Mouse (Mus musculus): ENCODE results near the gene Shisa6. TPM values are rescaled to one million over a fixed set of nuclear protein-coding genes. Genes with fewer than 3 reads are reported as not detected.
A peak's percentile ranks its signal among the peaks of the same experiment; 100 is the strongest.

Gene Shisa6
- polyA plus RNA-seq, 1 experiment from 2014 or later: 1.8 TPM

DNA sequence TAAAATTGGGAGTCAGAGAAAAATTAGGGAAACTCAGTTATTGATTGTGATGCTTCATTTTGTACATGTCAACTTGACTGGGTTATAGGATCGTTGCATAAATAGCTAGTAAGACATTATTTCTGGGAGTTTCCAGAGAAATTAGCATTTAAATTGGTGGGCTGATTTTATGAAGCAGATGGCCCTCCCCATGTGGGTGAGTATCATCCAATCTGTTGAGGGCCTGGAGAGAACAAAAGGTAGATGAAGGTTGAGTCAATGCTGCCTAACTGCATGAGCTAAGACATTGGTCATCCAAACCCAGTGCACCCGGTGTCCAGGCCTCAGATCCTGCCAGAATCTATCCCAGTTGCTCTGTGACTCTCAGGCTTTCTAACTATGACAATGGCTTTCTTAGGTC is 337.6 kb downstream of the Shisa6 start:
- Histone ChIP-seq H3K27me3 (no peaks in the 10 kb centered on the region), H3K27ac (replicated peaks) (peak overlapping the region; percentile 11; the same call in 1 of the 2 replicates), H3K4me3 (no peak overlapping the region), H3K4me1 (peaks cover 4% of the 10 kb centered on the region; the same call in 1 of the 2 replicates), H3K9ac (replicated peaks) (no peak overlapping the region), H3K4me2 (replicated peaks) (no peak overlapping the region), H3K9me3 (no peaks in the 10 kb centered on the region), H3K36me3 (no peaks in the 10 kb centered on the region)
- ATAC-seq (replicated peaks): no peak
- 65% methylated on average over 2 of the region's 2 CpGs for WGBS

DNA sequence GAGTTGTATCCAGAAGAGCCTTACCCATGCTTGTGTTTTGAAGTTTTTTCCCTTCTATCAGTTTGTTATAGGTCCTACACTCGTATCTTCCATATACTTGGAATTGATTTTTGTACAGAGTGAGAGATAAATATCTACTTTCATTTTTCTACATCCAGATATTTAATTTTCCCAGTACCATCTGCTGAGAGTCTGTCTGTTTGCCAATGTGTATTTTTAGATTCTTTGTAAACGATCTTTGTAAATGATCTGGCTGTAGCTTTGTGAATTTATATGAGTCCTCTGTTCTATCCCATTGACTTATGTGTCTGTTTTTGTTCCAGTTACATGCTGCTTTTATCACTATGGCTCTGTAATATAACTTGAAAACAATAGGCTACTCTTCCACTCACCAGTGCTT is 348.0 kb downstream of the Shisa6 start:
- H3K9me3 ChIP-seq: no peaks in the 10 kb centered on the region; the same call in 1 of the 2 replicates
- no peaks in the 10 kb centered on the region for H3K4me1 ChIP-seq
- H3K36me3 ChIP-seq: no peaks in the 10 kb centered on the region
- H3K4me2 ChIP-seq (replicated peaks): no peak overlapping the region
- no peaks in the 10 kb centered on the region for H3K27me3 ChIP-seq
- WGBS: 56% methylated on average over 2 of the region's 2 CpGs
- H3K27ac ChIP-seq (replicated peaks): no peak overlapping the region
- H3K4me3 ChIP-seq: no peak overlapping the region
- H3K9ac ChIP-seq (replicated peaks): no peak overlapping the region
- no peak for ATAC-seq (replicated peaks)

- Histone ChIP-seq H3K27ac (replicated peaks) (peak within 1 kb of the TSS; percentile 76), H3K36me3 (no peaks in the 10 kb centered on the region), H3K27me3 (no peaks in the 10 kb centered on the region), H3K9ac (replicated peaks) (peak within 1 kb of the TSS; percentile 56), H3K4me3 (peak within 1 kb of the TSS; percentile 61), H3K4me2 (replicated peaks) (peak within 1 kb of the TSS; percentile 83), H3K9me3 (no peaks in the 10 kb centered on the region), H3K4me1 (peaks cover 8% of the 10 kb centered on the region; the same call in 1 of the 2 replicates)
- ATAC-seq (replicated peaks): peak; percentile 99
- WGBS: under 1% methylated on average over 53 of the region's 53 CpGs
These were observed 357.7 kb downstream of the Shisa6 start, which contains the start of gene Dnah9 for GRCm38 (mm10) chr11:66167801-66168651. Gene Dnah9, minus strand, starts transcription at chr11:66168551.

- no peak for ATAC-seq (replicated peaks)
- H3K36me3 ChIP-seq: no peaks in the 10 kb centered on the region
- 84% methylated on average over 2 of the region's 2 CpGs for WGBS
- no peaks in the 10 kb centered on the region for H3K27me3 ChIP-seq
- H3K4me2 ChIP-seq (replicated peaks): no peak overlapping the region
- H3K27ac ChIP-seq (replicated peaks): no peak overlapping the region
- no peaks in the 10 kb centered on the region for H3K9me3 ChIP-seq
- no peak overlapping the region for H3K9ac ChIP-seq (replicated peaks)
- H3K4me1 ChIP-seq: peaks cover 8% of the 10 kb centered on the region; the same call in 1 of the 2 replicates
- no peak overlapping the region for H3K4me3 ChIP-seq
These were observed 361.7 kb downstream of the Shisa6 start for GRCm38 (mm10) chr11:66164022-66164421.
